Mouse (Mus musculus) liver, postnatal 0 days (tissue): ENCODE data around the gene Faf1. TPM values are rescaled to one million over a fixed set of nuclear protein-coding genes. Genes with fewer than 3 reads are reported as not detected.

Source experiments
- ATAC-seq: fragments of 200-750 bp; cut with Nextera tagmentation; 2 replicates; pipeline ENCODE4 v1.8.0; 2017; ENCODE audit warnings: mild to moderate bottlenecking, moderate library complexity
- DNase-seq: peaks from one replicate; pipeline ENCODE4 v3.0.0-alpha.2; 2016
- H3K27ac ChIP-seq: fragments of 300-500 bp; sonication (generic); 2 replicates; pipeline ENCODE4 v1.5.1; 2014; ENCODE audit warnings: antibody characterized with exemption, moderate library complexity, mild to moderate bottlenecking, low read depth
- H3K27me3 ChIP-seq: fragments of 300-500 bp; sonication (generic); 2 replicates; pipeline ENCODE4 v1.6.1; 2014; ENCODE audit warnings: low read length, control low read depth, mixed read lengths; ENCODE audit not compliant: insufficient read depth
- H3K36me3 ChIP-seq: fragments of 300-500 bp; sonication (generic); replicated peaks from 2 replicates; pipeline ENCODE4 v1.6.1; 2014; ENCODE audit warnings: mild to moderate bottlenecking, control low read depth, low read length, moderate library complexity, mixed read lengths; ENCODE audit not compliant: insufficient read depth
- H3K4me1 ChIP-seq: fragments of 300-500 bp; sonication (generic); 2 replicates; pipeline ENCODE4 v1.6.1; 2014; ENCODE audit warnings: antibody characterized with exemption, mild to moderate bottlenecking, control low read depth; ENCODE audit not compliant: insufficient read depth
- H3K4me2 ChIP-seq: fragments of 300-500 bp; sonication (generic); 2 replicates; pipeline ENCODE4 v1.6.1; 2014; ENCODE audit warnings: low read depth, mild to moderate bottlenecking, low read length, moderate library complexity, mixed read lengths
- H3K4me3 ChIP-seq: fragments of 300-500 bp; sonication (generic); 2 replicates; pipeline ENCODE4 v1.5.1; 2014; ENCODE audit warnings: low read depth, low read length
- H3K9ac ChIP-seq: fragments of 300-500 bp; sonication (generic); replicated peaks from 2 replicates; pipeline ENCODE4 v1.6.1; 2014; ENCODE audit warnings: mild to moderate bottlenecking, moderate library complexity
- H3K9me3 ChIP-seq: fragments of 300-500 bp; sonication (generic); 2 replicates; pipeline ENCODE4 v1.6.1; 2016; ENCODE audit warnings: mild to moderate bottlenecking, control low read depth, low read length, mixed read lengths
- CTCF ChIP-seq: sonication (generic); IDR thresholded peaks from 2 replicates; pipeline ENCODE4 v1.5.1; 2016; ENCODE audit warnings: antibody characterized with exemption, low read depth
- EP300 ChIP-seq: IDR thresholded peaks from 2 replicates; pipeline ENCODE4 v1.6.1; 2016; ENCODE audit warnings: antibody characterized with exemption, low read depth, mild to moderate bottlenecking
- WGBS: fragments of 180-500 bp; shearing (Covaris S2); extraction: QIAGEN DNeasy Blood & Tissue Kit; methylation state at CpG from one replicate; pipeline ENCODE4 v1.1.7; 2014; ENCODE audit not compliant: insufficient replicate concordance; 5-methylcytosine and 5-hydroxymethylcytosine counted together
- polyA plus RNA-seq: library from polyadenylated mRNA; unstranded; fragments of >200 nt; fragmentation: Nextera tagmentation; extraction: Ambion mirVana; gene quantifications from 2 replicates; pipeline ENCODE4 v1.2.1, GENCODE M21; 2015

Faf1 gene
- polyA plus RNA-seq, 1 experiment from 2014 or later, result 10.6 TPM

DNA sequence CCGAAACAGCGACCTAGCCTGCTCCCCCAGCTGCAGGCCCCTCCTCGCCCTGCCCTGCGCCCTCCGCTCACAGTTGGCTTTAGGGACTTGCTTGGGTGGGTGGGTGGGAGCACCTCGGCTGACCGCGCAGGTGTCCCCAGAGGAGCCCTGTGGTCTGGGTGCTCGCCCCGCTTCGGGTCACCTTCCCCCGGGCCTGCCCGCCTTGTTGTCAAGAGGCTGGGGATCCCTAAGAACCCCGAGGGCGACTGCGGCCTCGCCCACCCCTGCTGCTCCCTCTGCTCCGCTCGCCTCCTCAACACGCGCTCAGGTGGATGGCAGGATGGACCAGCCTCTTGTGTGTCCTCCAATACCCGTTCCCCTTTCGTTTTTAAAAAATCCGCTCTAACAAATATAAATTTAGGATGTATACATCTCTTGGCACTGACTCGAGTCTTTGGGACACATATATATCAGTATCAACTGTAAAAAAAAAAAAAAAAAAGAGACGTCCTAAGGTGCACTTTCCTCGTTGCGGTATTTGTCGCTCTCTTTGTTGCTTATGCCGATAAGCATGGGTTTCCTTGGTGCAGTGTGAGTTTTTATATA lies 306.4 kb downstream of the Faf1 start:
- peak overlapping the region; percentile 32 for H3K4me3 ChIP-seq
- TF ChIP-seq EP300 (no peak), CTCF (no peak)
- ATAC-seq, result no peak
- H3K27ac ChIP-seq, result no peak overlapping the region
- DNase-seq, result no peak
- 3% methylated on average over 30 of the region's 30 CpGs for WGBS
- H3K4me2 ChIP-seq, result peak overlapping the region; percentile 63
- H3K36me3 ChIP-seq, result no peaks in the 10 kb centered on the region
- H3K27me3 ChIP-seq, result peaks cover 100% of the 10 kb centered on the region
- no peaks in the 10 kb centered on the region for H3K9me3 ChIP-seq
- H3K9ac ChIP-seq, result no peak overlapping the region
- H3K4me1 ChIP-seq, result peaks cover 14% of the 10 kb centered on the region

DNA sequence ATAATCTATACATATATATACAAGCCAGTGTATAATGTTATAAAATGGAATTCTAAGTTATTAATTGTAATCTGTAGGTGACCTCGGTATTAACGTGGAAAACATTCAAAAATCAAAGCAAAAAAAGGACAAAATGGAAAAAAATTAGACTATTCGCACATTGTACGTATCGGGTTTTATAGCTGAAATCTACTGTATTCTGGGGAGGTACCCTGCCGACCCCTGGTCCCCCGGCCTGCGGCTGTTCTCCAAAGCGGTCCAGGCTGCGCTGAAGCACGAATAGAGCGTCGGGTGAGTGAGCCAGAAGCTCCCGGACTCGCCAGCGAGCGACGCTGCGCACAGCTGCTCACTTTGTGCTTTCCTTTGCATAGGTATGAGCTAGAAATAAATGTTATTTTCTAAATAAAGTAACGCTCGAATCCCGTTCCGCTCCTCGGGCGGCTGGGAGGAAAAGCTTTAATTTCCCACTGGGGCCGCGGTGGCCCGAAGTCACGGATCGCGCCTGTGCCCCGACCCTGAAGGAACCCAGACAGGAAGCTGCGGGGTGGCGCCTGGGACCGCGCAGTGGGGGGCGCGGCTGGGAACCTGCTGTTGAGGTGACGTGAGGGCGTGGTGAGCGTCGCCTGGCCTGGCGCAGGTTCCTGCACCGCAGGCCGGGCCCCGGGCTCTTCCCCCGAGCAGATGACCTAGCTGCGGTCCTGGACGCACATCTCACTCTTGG lies 307.1 kb downstream of the Faf1 start:
- Histone ChIP-seq H3K9ac (no peak overlapping the region), H3K9me3 (no peaks in the 10 kb centered on the region), H3K4me1 (peaks cover 11% of the 10 kb centered on the region), H3K4me3 (peak overlapping the region; percentile 29; the same call in 1 of the 2 replicates), H3K4me2 (peak overlapping the region; percentile 49), H3K27ac (no peak overlapping the region), H3K36me3 (no peaks in the 10 kb centered on the region), H3K27me3 (peaks cover 99% of the 10 kb centered on the region)
- WGBS, result 3% methylated on average over 49 of the region's 49 CpGs
- ATAC-seq, result no peak
- no peak for DNase-seq
- no peak for TF ChIP-seq EP300
- no peak for TF ChIP-seq CTCF

DNA sequence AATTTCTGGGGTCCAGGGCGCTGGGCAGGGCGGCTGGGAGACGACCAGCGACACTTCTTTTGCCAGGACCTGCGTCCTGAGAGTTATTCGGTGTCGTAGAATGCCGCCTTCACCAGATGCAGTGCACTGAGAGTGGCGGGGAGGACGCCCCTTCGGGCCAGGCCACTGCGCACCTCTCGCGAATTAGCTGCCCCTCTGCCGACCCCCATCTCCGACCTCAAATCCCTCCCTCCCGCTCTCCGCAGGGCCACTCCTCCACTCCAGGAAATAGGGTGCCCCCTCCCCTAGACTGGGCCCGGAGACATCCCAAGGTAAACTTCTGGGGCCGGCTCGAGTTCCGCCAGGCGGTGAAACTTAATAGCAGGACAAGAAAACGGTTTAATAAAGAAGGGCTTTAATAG lies 307.6 kb downstream of the Faf1 start:
- H3K4me2 ChIP-seq, result peak overlapping the region; percentile 49
- no peak for TF ChIP-seq EP300
- no peak for TF ChIP-seq CTCF
- H3K4me3 ChIP-seq, result peak overlapping the region; percentile 29; the same call in 1 of the 2 replicates
- 3% methylated on average over 24 of the region's 24 CpGs for WGBS
- H3K27ac ChIP-seq, result no peak overlapping the region
- DNase-seq, result no peak
- no peaks in the 10 kb centered on the region for H3K9me3 ChIP-seq
- no peaks in the 10 kb centered on the region for H3K36me3 ChIP-seq
- peaks cover 11% of the 10 kb centered on the region for H3K4me1 ChIP-seq
- no peak overlapping the region for H3K9ac ChIP-seq
- H3K27me3 ChIP-seq, result peaks cover 98% of the 10 kb centered on the region
- no peak for ATAC-seq

DNA sequence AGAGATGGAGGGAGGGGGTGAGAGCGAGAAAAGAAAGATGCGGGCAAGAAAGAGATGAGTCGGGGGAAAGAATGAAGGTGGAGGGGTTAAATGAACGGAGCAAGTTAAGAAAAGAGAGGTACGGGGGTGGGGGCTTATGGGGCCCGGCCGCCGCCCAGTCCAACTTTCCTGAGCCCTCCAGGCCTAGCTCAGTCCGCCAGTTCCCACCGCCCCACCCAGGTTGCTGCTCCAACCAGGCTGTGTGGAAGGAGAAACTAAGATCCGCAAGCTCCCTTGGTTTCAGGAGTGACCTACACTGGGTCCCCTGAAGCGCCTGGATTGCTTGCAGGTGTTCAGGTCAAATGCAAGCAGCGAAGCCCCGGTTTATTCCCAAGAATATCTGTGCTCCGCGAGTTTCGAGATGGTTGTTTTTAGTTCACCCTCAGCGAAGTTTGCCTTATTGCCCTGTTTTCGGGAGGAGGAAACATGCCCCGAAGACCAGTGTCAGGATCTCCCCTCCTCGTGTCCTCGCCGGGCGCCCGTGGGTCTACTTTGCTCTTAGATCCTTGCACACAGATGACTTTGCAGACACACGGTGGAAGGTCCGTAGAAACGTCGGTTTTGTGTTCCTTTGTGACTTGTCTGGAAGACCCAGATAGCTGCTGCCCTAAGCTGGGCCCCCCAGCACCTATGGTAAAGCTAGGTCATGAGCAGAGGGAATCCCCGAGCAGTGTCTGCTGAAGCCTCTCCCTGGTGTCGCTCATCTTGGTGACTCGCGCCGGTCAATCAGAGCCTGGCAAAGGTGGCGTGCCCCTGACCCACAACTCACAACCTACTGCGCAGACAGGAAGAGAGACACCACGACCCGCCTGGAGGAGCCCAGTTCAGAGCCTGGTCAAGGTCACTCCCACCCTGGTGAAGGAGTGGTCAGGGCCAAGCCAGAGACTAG lies 308.4 kb downstream of the Faf1 start:
- Histone ChIP-seq H3K4me3 (no peak overlapping the region), H3K9ac (no peak overlapping the region), H3K27ac (no peak overlapping the region), H3K9me3 (no peaks in the 10 kb centered on the region), H3K27me3 (peaks cover 96% of the 10 kb centered on the region), H3K36me3 (no peaks in the 10 kb centered on the region), H3K4me2 (no peak overlapping the region), H3K4me1 (peaks cover 11% of the 10 kb centered on the region)
- TF ChIP-seq EP300, result no peak
- no peak for TF ChIP-seq CTCF
- WGBS, result 4% methylated on average over 38 of the region's 38 CpGs
- no peak for DNase-seq
- ATAC-seq, result no peak

DNA sequence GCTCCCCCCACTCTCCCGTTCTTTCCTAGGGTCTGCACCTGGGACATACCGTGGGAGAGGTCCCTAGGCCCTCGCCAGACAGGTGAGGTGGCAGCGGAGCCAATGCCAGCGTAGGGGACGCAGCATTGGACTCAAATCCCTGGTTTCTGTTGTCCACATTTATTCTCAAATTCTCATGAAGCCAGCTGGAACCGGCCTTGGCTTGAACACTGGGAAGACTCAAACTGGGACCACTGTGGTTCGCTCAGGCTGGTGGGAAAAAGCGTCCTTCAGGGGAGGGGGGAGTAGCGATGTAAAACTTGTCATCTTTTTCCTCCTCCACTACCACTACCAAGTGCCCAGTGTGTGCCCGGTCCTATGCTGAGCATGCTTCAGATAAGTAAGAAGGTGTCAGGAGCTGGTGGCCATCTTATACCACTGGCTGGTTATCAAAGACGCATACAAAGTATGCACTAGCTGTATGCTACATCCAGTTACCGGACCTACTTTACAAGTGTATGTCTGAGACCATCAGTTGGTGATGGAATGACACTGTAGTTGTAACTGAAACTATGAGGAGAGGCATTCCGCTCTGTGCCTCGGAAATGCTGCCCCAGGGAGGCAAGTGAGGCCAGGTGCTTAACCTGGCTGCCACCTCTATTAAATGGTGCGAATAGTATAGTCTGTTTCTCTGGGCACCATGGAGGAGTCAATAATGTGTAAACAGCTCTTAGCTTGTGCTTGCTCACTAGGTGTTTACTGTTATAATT lies 309.2 kb downstream of the Faf1 start:
- 4% methylated on average over 16 of the region's 16 CpGs for WGBS
- no peak for ATAC-seq
- Histone ChIP-seq H3K27me3 (peaks cover 94% of the 10 kb centered on the region), H3K36me3 (no peaks in the 10 kb centered on the region), H3K27ac (no peak overlapping the region), H3K9me3 (no peaks in the 10 kb centered on the region), H3K4me1 (peaks cover 11% of the 10 kb centered on the region), H3K4me3 (no peak overlapping the region), H3K4me2 (no peak overlapping the region), H3K9ac (no peak overlapping the region)
- DNase-seq, result no peak
- TF ChIP-seq CTCF (no peak), EP300 (no peak)

DNA sequence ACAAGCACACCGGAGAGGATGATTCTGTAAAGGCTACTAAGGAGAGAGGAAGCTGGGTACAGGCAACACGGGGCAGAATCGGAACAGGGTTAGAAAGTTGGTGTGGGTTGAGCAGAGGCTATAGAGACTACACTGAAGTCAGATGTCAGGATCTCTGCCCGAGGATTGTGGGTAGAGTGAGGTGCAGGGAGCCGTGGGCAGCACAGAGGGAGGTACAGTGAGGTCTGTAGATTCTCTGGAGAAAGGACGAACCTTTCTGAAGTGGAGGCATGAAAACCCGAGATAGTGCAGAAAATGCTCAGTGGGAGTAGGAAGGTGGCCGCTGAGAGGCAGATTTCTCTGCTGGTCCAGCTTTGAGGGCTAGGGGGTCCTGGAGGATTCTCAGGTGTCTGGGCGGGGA lies 309.9 kb downstream of the Faf1 start:
- no peak for DNase-seq
- H3K9me3 ChIP-seq, result no peaks in the 10 kb centered on the region
- no peaks in the 10 kb centered on the region for H3K36me3 ChIP-seq
- H3K4me2 ChIP-seq, result no peak overlapping the region
- H3K4me1 ChIP-seq, result peaks cover 11% of the 10 kb centered on the region
- H3K27me3 ChIP-seq, result peaks cover 88% of the 10 kb centered on the region
- no peak for ATAC-seq
- H3K4me3 ChIP-seq, result no peak overlapping the region
- H3K9ac ChIP-seq, result no peak overlapping the region
- H3K27ac ChIP-seq, result no peak overlapping the region
- no peak for TF ChIP-seq EP300
- no peak for TF ChIP-seq CTCF
- 3% methylated on average over 9 of the region's 9 CpGs for WGBS
